Mouse (Mus musculus): ENCODE data around the gene Gm10181. TPM values are rescaled to one million over a fixed set of nuclear protein-coding genes. Genes with fewer than 3 reads are reported as not detected.
"Not testable (repeated sequence)": the region's sequence is repeated elsewhere in the genome, so short reads cannot be mapped to it uniquely, and the experiment has no call there.

The Gm10181 gene
- polyA plus RNA-seq, 1 experiment from 2014 or later, result not detected

GRCm38 (mm10) chr9:25072666-25073065 is 16.6 kb upstream of the Gm10181 start:
- Histone ChIP-seq H3K27me3 (replicated peaks; ENCODE audit: control insufficient read depth, insufficient read depth, low read length) (no peaks in the 10 kb centered on the region), H3K4me2 (ENCODE audit: low read length) (no peak overlapping the region), H3K9ac (ENCODE audit: low read length) (no peak overlapping the region), H3K36me3 (ENCODE audit: control insufficient read depth, insufficient read depth, low read length) (no peaks in the 10 kb centered on the region), H3K27ac (ENCODE audit: low read depth, low read length) (no peak overlapping the region), H3K4me3 (ENCODE audit: low read depth, low read length) (no peak overlapping the region), H3K9me3 (replicated peaks; ENCODE audit: control insufficient read depth, low read length) (no peaks in the 10 kb centered on the region), H3K4me1 (ENCODE audit: control insufficient read depth, insufficient read depth, low read length) (no peaks in the 10 kb centered on the region)
- no peak for DNase-seq (ENCODE audit: low spot score)
- 94% methylated on average over 1 of the region's 1 CpGs for WGBS
- no peak for ATAC-seq

DNA sequence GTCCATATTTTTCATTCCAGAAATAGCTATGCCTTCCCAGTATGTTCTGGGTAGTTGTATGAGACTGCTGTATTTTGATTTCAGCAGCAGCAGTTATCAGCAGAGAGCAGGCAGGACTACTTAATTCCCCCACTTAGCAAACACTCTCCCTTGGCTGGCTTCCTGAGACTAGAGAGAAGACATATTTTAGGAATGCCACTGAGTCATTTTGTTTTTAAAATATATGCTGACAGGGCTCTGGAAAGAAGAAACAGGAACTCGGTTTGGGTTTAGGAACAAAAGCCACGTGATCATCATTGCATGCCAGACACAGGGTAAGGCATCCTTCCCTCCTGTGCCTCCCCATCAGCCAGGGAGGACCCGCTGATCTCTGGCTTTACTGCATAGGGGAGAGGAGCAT is 13.2 kb upstream of the Gm10181 start:
- WGBS, result 76% methylated on average over 3 of the region's 3 CpGs
- no peaks in the 10 kb centered on the region for H3K9me3 ChIP-seq (replicated peaks; ENCODE audit: control insufficient read depth, low read length)
- no peaks in the 10 kb centered on the region for H3K27me3 ChIP-seq (replicated peaks; ENCODE audit: control insufficient read depth, insufficient read depth, low read length)
- DNase-seq (ENCODE audit: low spot score) (no peak), ATAC-seq (no peak)
- H3K9ac ChIP-seq (ENCODE audit: low read length), result no peak overlapping the region
- H3K27ac ChIP-seq (ENCODE audit: low read depth, low read length), result no peak overlapping the region
- no peak overlapping the region for H3K4me3 ChIP-seq (ENCODE audit: low read depth, low read length)
- no peaks in the 10 kb centered on the region for H3K36me3 ChIP-seq (ENCODE audit: control insufficient read depth, insufficient read depth, low read length)
- H3K4me1 ChIP-seq (ENCODE audit: control insufficient read depth, insufficient read depth, low read length), result no peaks in the 10 kb centered on the region
- no peak overlapping the region for H3K4me2 ChIP-seq (ENCODE audit: low read length)

GRCm38 (mm10) chr9:25076505-25076904 is 12.7 kb upstream of the Gm10181 start:
- H3K4me2 ChIP-seq (ENCODE audit: low read length), result no peak overlapping the region

GRCm38 (mm10) chr9:25090853-25091252 is 1.6 kb downstream of the Gm10181 start:
- Histone ChIP-seq H3K27ac (ENCODE audit: low read depth, low read length) (no peak overlapping the region), H3K4me2 (ENCODE audit: low read length) (no peak overlapping the region), H3K27me3 (replicated peaks; ENCODE audit: control insufficient read depth, insufficient read depth, low read length) (no peaks in the 10 kb centered on the region), H3K4me1 (ENCODE audit: control insufficient read depth, insufficient read depth, low read length) (no peaks in the 10 kb centered on the region), H3K4me3 (ENCODE audit: low read depth, low read length) (no peak overlapping the region), H3K9ac (ENCODE audit: low read length) (no peak overlapping the region), H3K9me3 (replicated peaks; ENCODE audit: control insufficient read depth, low read length) (no peaks in the 10 kb centered on the region), H3K36me3 (ENCODE audit: control insufficient read depth, insufficient read depth, low read length) (no peaks in the 10 kb centered on the region)
- DNase-seq (ENCODE audit: low spot score) (no peak), ATAC-seq (no peak)
- WGBS, result 90% methylated on average over 1 of the region's 1 CpGs

More at GRCm38 (mm10) chr9:25076505-25076904, 12.7 kb upstream of the Gm10181 start:
- H3K9me3 ChIP-seq (replicated peaks; ENCODE audit: control insufficient read depth, low read length), result no peaks in the 10 kb centered on the region
- H3K27ac ChIP-seq (ENCODE audit: low read depth, low read length), result no peak overlapping the region
- H3K36me3 ChIP-seq (ENCODE audit: control insufficient read depth, insufficient read depth, low read length), result no peaks in the 10 kb centered on the region
- ATAC-seq (no peak), DNase-seq (ENCODE audit: low spot score) (no peak)
- no peaks in the 10 kb centered on the region for H3K27me3 ChIP-seq (replicated peaks; ENCODE audit: control insufficient read depth, insufficient read depth, low read length)
- no peak overlapping the region for H3K9ac ChIP-seq (ENCODE audit: low read length)
- no peak overlapping the region for H3K4me3 ChIP-seq (ENCODE audit: low read depth, low read length)
- WGBS, result 93% methylated on average over 1 of the region's 1 CpGs
- H3K4me1 ChIP-seq (ENCODE audit: control insufficient read depth, insufficient read depth, low read length), result no peaks in the 10 kb centered on the region

DNA sequence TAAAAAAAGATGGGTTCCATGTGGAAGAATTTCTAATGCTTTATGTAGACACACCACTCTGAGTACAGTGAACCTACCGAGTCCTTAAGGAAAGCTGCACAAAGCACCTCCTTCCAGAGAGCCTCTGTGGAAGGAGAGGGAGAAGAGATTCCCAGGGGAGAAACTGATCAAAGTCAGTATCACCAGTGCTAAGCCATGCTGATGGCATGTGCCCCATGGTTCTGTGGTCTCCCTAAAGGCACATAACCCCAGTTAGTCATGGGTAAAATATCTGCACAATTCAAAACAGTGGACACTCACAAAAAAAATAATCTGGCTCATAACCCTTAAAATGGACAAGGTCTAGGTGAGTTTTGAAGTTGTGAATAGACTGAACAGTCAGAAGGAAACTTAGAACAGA is 13.7 kb downstream of the Gm10181 start:
- H3K4me1 ChIP-seq (ENCODE audit: control insufficient read depth, insufficient read depth, low read length), result no peaks in the 10 kb centered on the region
- peaks cover 27% of the 10 kb centered on the region for H3K36me3 ChIP-seq (ENCODE audit: control insufficient read depth, insufficient read depth, low read length)
- H3K27me3 ChIP-seq (replicated peaks; ENCODE audit: control insufficient read depth, insufficient read depth, low read length), result no peaks in the 10 kb centered on the region
- no peak overlapping the region for H3K4me3 ChIP-seq (ENCODE audit: low read depth, low read length)
- DNase-seq (ENCODE audit: low spot score), result no peak
- no peak overlapping the region for H3K27ac ChIP-seq (ENCODE audit: low read depth, low read length)
- no peak overlapping the region for H3K4me2 ChIP-seq (ENCODE audit: low read length)
- H3K9me3 ChIP-seq (replicated peaks; ENCODE audit: control insufficient read depth, low read length), result no peaks in the 10 kb centered on the region
- ATAC-seq, result no peak
- H3K9ac ChIP-seq (ENCODE audit: low read length), result no peak overlapping the region
- 96% methylated on average over 1 of the region's 1 CpGs for WGBS

GRCm38 (mm10) chr9:25104638-25105037 is 15.4 kb downstream of the Gm10181 start:
- ATAC-seq (peak; percentile 65; the same call in 1 of the 2 replicates), DNase-seq (ENCODE audit: low spot score) (peak; percentile 62)
- no peak overlapping the region for H3K4me3 ChIP-seq (ENCODE audit: low read depth, low read length)
- no peaks in the 10 kb centered on the region for H3K4me1 ChIP-seq (ENCODE audit: control insufficient read depth, insufficient read depth, low read length)
- no peak overlapping the region for H3K4me2 ChIP-seq (ENCODE audit: low read length)
- no peak overlapping the region for H3K27ac ChIP-seq (ENCODE audit: low read depth, low read length)
- no peaks in the 10 kb centered on the region for H3K9me3 ChIP-seq (replicated peaks; ENCODE audit: control insufficient read depth, low read length)
- peaks cover 40% of the 10 kb centered on the region for H3K36me3 ChIP-seq (ENCODE audit: control insufficient read depth, insufficient read depth, low read length)
- no peak overlapping the region for H3K9ac ChIP-seq (ENCODE audit: low read length)
- no peaks in the 10 kb centered on the region for H3K27me3 ChIP-seq (replicated peaks; ENCODE audit: control insufficient read depth, insufficient read depth, low read length)

DNA sequence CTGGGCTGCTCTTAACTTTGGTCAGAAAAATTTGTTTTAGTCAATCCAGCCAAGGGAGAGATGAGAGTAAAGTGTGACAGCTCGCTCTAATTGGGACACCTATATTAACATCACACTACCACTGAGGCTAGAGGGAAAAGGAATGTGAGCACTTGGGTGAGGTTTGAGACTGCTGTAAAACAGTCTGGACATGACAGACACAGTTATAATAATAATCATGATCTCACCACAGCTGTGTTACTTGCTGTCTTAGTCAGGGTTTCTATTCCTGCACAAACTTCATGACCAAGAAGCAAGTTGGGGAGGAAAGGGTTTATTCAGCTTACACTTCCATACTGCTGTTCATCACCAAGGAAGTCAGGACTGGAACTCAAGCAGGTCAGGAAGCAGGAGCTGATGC is 34.4 kb downstream of the Gm10181 start:
- ATAC-seq; H3K9me3 ChIP-seq (replicated peaks; ENCODE audit: control insufficient read depth, low read length); H3K9ac ChIP-seq (ENCODE audit: low read length); H3K27me3 ChIP-seq (replicated peaks; ENCODE audit: control insufficient read depth, insufficient read depth, low read length); H3K4me2 ChIP-seq (ENCODE audit: low read length); H3K27ac ChIP-seq (ENCODE audit: low read depth, low read length); H3K4me1 ChIP-seq (ENCODE audit: control insufficient read depth, insufficient read depth, low read length); H3K4me3 ChIP-seq (ENCODE audit: low read depth, low read length); DNase-seq (ENCODE audit: low spot score): not testable (repeated sequence)
- H3K36me3 ChIP-seq (ENCODE audit: control insufficient read depth, insufficient read depth, low read length), result peaks cover 33% of the 10 kb centered on the region
- 96% methylated on average over 1 of the region's 1 CpGs for WGBS

DNA sequence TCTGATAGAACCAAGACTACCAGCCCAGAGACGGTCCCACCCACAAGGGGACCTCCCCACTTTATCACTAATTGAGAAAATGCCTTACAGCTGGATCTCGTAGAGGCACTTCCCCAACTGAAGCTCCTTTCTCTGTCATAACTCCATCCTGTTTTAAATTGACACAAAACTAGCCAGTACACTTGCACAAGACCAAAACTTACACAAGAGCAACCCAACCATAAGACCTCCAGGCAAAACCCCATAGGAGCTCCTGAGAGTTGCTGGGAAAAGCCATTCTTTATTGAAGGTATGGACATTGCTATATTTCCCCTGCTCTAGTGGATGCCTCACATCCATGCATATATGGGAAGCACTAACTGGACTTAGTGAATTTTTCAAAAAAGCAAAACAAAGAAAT is 34.8 kb downstream of the Gm10181 start:
- Histone ChIP-seq H3K4me2 (ENCODE audit: low read length) (no peak overlapping the region), H3K36me3 (ENCODE audit: control insufficient read depth, insufficient read depth, low read length) (peaks cover 31% of the 10 kb centered on the region), H3K9me3 (replicated peaks; ENCODE audit: control insufficient read depth, low read length) (no peaks in the 10 kb centered on the region), H3K4me1 (ENCODE audit: control insufficient read depth, insufficient read depth, low read length) (no peaks in the 10 kb centered on the region), H3K4me3 (ENCODE audit: low read depth, low read length) (no peak overlapping the region), H3K27me3 (replicated peaks; ENCODE audit: control insufficient read depth, insufficient read depth, low read length) (no peaks in the 10 kb centered on the region), H3K9ac (ENCODE audit: low read length) (no peak overlapping the region), H3K27ac (ENCODE audit: low read depth, low read length) (no peak overlapping the region)
- DNase-seq (ENCODE audit: low spot score) (no peak), ATAC-seq (no peak)
- 91% methylated on average over 2 of the region's 2 CpGs for WGBS

GRCm38 (mm10) chr9:25132253-25132652 is 43.0 kb downstream of the Gm10181 start:
- ATAC-seq (no peak), DNase-seq (ENCODE audit: low spot score) (no peak)
- Histone ChIP-seq H3K4me3 (ENCODE audit: low read depth, low read length) (no peak overlapping the region), H3K36me3 (ENCODE audit: control insufficient read depth, insufficient read depth, low read length) (peaks cover 7% of the 10 kb centered on the region), H3K4me2 (ENCODE audit: low read length) (no peak overlapping the region), H3K27me3 (replicated peaks; ENCODE audit: control insufficient read depth, insufficient read depth, low read length) (no peaks in the 10 kb centered on the region), H3K4me1 (ENCODE audit: control insufficient read depth, insufficient read depth, low read length) (no peaks in the 10 kb centered on the region), H3K9ac (ENCODE audit: low read length) (no peak overlapping the region), H3K27ac (ENCODE audit: low read depth, low read length) (no peak overlapping the region), H3K9me3 (replicated peaks; ENCODE audit: control insufficient read depth, low read length) (no peaks in the 10 kb centered on the region)
